Mouse (Mus musculus) E14TG2a.4 (cell line): ENCODE measurements at regions not wholly inside any gene's neighbourhood (a gene's known extent, or its start where the extent isn't known, plus 50 kb on each side); places are given as distances from the start of the nearest gene placed in this dataset.

Source experiments
- CTCF ChIP-seq: conservative IDR thresholded peaks from 2 replicates; pipeline ENCODE4 v1.5.1; 2014; ENCODE audit warnings: low read length
- POU5F1 ChIP-seq: IDR thresholded peaks from 2 replicates; pipeline ENCODE4 v1.6.1; 2014; ENCODE audit warnings: low read length, borderline replicate concordance

DNA sequence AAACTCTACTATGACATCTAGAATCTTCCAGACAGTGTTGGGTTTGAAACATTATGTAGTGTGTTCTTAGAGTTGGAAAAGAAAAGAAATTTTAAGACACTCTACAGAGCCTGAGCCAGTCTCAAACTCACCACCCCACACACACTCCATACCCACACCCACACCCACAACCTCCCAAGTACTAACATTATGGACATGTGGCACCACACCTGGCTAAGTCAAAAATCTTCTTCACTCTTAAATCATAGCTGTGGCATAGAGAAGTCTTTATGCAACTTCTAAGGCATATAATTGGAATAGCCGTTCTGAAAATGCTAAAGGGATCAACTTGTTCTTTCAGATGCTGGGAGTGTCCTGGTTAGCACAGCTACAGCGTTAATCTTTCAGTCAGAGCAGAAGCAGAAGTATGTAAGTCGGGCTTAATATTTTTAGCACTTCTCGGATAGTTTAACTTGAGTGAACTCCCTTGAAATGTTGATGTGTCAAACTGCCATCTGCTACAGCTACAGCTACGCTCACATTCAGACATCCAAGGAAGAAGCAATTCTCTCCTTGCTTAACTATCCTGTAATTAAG lies 68.6 kb upstream of the Creb1 start:
- TF ChIP-seq CTCF (no peak), POU5F1 (no peak)
